Mouse (Mus musculus) monocyte, adult 2 months (primary cell): ENCODE results near the gene Atxn7l3.
A peak's percentile ranks its signal among the peaks of the same experiment; 100 is the strongest.

Source experiments
- DNase-seq, 2 experiments: peaks; one replicate each; pipeline ENCODE4 v3.0.0; 2022; ENCODE audit warnings: low spot score in 2 of 2, low read depth in 1 of 2

Gene Atxn7l3

DNA sequence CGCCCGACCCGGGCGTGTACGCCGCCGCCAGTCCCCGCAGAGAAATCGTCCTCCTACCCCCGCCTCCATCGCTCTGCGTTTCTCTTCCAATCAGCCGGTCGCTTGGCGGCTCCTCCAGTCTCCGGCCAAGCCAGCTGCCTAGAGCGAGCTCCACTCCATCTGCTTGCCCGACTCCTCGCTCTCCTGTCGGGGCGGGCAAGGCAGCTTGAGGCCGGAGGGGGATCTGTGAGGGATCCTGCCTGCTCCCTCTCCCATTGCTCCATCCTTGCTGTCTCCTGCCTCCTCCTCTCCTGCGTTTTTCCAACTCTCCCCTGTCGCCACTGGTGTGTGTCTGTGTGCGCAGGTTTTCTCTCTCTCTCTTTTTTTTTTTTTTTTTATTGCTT lies 23.0 kb upstream of the Atxn7l3 start, which contains the start of gene Ubtf:
TSS of gene Ubtf (minus strand) at position 333 of the 383 bp plus-strand sequence.
- peak in 1 of 2 experiments; percentile 47 for DNase-seq

DNA sequence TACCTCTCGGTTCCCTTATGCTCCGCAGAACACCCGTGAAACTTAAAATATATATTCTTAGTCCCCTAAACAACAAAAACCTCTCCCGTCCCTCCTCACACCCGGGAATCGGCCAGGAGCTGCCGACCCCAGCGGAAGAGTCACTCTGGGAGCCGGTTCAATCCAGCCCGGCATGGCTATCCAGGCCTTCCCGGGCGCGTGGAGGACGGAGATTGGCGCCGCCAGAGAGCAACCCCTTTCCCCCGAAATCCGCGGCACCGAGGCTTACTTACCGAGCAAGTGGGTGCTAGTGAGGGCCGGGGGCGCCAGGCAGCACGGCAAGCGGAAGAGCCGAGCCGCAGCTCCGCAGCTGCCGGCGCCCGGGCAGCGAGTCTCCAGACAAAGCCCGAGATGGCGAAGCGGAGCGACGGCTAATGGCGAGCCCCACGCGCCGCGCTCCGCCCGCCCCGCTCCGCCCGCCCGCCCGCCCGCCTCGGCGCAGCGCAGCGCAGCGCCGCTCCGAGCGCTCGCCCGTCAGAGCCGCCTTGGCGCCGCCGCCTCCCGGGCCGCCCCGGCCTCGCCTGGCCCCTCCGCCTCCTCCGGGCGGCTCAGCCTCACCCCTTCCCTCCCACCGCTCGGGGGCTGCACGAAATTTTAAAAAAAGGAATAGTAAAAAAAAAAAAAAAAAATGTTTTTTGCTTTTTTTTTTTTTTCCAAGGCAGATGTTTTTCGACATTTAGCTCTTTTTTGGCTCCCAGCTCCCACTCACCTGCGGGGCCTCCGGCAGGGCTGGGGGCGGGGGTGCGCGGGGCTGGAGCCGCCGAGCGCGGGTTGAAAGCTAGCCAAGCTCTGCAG lies 22.4 kb upstream of the Atxn7l3 start:
- no peak for DNase-seq

DNA sequence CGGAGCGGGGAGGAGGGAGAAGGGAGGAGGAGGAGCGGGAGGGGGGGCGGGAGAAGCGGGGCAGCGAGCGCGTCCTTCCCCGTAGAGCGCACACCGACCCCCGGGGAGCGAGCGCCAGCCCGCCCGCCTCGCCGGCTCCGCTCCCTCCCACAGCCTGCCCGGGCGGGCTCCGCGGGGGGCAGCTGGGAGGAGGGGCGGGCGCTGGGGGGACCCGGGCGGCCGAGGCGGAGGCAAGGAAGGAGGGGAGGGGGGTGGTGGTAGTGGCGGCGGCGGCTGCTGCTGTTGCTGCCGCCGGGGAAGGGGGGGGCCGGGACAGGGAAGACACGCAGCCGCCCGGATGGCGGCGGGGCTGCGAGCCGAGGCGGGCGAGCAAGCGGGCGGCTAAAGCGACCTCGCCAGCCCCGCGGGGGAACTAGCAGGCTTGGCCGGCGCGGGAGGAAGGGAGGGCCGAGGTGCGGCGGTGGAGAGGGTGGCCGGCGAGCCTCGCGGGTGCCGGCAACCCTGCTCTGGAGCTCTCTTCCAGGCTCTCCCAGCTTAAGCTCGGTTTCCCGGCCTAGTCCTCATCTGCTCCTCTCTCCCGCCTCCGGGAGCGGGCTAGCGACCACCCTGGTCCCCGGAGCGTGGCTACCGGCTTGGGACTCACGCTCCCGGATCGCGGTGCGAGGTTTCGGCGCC lies 21.6 kb upstream of the Atxn7l3 start:
- no peak for DNase-seq

DNA sequence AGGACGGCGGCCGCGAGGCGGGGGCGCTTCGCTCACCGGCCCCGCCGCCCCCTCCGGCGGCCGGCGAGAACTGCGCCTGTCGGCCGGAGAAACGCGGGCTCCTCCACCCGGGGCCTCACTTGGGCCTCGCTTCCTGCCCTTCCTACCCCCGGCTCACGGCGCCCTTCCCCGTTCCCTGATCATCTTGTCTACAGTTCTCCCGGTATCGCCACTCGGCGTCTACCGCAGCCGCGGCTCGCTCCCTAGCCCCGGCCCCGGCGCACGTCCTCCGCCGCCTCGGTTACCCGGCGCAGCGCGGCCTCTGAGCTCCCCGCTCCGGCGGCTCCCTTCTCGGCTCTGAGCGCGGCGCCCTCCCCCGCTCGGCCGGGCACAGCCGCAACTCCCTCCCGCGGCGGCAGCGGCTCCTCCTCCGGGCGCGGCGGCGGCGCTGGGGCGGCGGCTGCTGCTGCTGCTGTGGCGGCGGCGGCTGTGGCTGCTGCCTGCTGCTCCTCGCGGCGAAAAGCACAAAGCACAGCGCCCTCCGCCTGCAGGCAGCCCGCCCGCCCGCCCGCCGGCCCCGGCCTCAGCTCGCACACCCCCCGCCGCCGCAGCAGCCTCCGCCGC lies 21.0 kb upstream of the Atxn7l3 start:
- DNase-seq, result peak in 1 of 2 experiments; percentile 46

DNA sequence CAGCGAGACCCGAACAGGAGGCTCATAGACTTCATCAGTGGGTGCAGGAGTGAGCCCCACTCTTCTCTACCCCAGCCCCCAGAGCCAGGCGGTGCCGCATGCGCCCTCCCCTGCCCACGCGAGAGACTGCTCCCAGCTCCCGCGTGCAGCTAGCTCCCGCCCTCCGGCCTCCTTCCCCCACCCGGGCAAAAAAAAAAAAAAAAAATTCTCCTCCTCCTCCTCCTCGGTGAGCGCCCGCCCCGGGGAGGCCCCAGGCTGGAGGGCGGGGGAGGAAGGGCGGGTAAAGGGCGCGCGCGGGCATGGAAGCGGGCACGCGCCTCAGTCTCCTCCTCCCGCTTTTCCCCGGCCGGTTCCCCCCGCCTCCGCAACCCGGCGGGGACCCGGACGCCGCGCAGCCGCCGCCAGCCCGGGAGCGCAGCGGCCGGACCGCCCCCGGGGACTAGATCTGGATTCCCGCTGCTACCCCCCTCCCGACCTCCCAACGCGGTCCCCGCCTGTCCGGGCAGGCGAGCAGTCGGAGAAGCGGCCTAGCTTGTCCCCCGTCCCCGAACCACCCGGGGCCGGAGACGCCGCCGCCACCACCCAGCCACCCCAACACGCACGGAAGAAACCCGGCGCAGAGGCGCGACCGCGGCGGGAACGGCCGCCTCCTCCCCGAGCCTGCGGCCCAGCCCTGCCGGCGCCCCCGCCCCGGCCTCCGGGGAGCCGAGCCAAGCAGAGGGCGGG lies 20.3 kb upstream of the Atxn7l3 start:
- peak in 1 of 2 experiments; percentile 69 for DNase-seq

DNA sequence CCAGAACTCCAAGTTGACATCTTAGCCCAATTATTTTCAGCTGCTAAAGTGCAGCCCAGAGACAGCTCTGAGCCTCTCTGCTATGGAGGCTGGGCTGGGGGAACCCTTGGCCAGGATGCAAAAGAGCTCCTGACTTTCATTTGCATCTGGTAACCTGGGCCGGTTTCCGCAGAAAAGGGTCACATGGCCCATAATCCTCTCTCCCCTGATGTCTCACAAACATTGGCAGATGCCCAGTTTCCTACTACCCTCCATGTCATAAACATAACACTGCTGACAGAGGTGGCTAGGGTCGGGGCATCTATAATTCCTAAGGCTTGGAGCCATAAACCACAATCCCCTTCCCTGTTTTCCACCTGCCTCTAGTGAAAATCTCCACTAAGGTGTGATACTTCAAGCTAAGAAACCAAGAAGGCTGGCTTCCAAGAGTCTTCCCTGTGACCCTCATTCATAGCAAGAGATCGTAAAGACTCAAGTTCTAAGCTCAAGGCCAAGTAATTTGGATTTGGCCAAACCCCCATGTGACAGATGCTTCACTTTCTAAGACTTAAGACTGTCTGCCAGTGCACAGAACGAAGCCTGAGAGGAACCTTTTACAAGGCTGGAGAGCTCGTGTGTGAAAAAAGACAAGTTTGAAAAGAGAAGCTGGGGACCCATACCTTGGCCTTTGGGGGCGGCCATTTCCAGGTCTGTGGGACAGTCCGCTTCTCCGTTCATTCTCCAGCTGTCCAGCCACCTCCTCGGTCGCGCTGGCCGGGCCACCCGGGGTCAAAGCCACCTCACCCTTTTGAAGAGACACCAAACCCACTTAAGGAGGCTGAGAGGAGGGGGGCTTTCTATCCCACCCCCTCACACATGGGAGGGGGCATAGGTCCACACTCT lies 19.5 kb upstream of the Atxn7l3 start:
- DNase-seq, result no peak

DNA sequence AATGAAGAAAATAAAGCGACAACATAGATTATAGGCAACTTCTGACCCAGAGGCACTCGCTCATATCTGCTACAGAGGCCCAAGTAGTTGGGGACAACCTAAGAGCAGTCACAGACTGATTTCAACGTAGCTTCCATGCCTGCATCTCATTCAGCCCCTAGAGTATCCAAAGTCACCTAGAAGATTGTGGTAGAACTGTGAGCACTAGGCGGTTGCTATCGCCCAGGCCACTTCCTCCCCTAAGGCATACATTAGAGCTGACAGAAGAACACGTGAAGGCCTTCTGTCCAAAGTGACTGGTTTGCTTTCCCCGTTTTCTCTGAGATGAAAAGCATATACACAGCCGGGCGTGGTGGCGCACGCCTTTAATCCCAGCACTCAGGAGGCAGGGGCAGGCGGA lies 17.9 kb upstream of the Atxn7l3 start:
- DNase-seq, result no peak

DNA sequence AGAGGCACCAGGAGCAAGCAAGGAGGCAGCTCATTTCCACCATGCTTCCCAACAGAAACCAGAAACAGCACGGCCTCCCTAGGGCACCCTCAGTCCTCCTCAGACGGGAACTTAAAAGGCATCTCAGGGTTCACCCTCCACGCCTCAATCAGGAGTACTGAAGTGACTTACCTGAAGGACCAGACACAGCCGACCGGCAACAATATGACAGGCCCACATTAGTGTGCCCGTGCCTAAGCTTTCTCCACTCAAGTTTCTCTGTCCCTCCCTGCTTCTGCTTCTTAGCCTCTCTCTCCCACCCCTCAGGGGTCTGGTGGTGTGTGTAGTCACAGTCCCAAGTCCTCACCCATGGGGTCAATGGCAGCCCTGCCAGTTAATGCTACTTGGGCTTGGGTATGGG lies 16.2 kb upstream of the Atxn7l3 start:
- no peak for DNase-seq

DNA sequence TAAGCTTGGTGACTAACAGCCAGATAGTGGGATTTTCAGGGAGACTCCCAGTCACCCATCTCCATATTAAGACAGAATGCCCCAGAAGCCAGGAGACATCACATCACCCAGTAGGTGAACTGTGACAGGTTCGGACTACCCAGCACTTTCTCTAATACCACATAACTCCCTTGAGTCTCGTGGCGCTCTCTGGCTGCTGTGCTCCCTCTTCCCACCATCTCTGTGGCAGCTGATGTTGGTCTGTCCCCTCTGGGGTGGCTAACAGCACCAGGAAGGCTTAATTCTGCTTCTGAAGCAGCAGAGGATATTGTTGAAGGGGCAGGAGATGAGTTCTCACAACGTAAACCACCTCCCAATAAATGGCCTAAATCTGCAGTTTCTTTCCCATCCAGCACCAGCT lies 15.5 kb upstream of the Atxn7l3 start:
- DNase-seq, result no peak

DNA sequence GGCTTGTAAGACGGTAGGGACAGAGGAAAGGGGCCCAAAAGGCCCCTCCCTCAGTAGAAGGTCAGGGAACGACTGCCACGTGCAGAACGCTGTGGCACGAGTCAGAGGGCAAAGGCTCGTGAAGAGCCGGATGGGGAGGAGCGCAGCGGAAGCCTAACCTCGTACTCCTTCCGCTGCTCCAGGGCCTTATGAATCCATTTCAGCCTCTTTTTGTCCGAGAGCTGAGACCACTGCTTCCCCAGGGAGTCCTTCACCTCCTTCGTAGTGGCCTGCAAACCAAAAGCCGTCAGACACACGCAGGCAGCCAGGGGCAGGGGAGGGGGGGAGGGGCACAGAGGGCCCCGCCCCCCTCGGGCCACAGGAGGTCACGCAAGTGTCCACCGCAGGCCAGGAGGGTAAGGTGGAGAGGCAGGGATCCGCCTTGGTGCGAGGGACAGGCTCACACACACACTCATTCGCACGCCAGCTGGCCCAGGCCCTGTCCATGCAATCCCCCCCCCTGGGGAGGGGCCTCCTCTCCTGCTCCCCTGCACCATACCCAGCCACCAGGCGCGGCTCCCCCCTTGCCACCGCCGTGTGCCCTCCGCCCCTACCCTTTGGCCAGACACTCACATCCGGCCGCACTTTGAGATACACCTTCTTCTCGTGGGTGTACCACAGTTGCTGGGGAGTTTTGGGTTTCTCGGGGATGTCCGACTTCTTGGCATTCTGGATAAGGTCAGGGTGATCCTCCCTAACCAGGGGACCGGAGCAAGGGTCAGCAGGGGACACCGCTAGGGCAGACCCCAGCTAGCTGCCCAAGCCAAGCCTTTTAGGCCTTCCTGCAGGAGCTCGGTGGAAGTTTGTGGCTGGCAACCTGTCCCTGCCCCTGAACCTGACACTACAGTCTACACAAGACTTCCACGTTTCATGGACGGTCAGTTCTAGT lies 14.6 kb upstream of the Atxn7l3 start:
- DNase-seq, result no peak

DNA sequence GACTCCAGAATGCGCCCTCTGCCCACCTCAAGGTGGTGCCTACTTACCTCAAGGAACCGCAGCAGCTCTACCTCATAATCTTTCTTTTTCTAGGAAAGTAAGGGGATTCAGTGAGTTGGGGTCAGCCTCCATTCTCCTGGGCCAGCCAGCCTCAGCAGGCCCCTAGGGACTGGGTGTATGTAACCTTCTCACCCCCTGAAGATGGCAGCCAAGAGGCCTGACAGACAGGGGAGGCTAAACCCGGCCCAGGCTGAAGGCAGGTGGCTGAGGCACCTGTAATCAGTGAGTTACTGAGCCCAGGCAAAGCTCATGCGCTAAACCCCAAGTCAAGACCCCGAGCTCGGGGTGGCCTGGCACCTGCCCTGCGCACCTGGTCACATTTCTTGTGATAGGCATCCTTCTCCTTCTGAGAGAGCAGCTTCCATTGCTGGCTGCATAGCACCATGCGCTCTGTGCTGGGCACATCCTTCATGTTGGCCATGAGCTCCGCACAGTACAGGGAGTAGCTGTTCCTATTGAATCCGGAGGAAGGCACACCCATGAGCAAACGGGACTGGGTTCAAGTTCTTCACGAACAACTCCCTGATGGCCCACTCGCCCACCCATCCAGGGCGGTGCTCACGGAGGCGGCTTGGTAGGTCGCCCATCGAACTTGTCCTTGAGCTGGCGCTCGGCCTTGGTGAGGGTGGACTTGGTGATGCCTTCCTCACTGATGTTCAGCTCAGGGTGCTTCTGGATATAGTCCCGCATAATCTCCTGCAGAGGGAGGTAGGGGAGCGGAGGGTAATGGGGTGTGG lies 13.6 kb upstream of the Atxn7l3 start:
- DNase-seq, result no peak

DNA sequence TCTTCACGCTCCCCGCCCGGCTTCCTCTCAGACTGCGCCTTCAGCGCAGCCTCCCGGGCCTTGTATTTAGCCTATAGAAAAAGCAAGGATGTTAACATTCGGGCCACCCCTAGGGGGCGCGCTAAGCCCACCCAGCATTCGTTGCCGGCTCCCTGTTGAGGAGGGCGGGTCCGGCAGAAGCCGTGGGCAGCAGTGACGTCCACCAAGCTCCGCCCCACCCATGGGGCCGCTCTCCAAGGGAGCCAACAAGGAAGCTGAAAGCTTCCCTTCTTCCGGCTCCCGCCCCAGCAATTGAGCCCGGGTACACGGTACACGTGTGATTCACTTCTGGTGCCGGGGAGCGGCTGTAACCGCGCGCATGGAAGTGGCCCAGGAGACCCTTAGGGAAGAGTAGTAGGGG lies 12.5 kb upstream of the Atxn7l3 start:
- DNase-seq, result peak; percentile 97 to 98

DNA sequence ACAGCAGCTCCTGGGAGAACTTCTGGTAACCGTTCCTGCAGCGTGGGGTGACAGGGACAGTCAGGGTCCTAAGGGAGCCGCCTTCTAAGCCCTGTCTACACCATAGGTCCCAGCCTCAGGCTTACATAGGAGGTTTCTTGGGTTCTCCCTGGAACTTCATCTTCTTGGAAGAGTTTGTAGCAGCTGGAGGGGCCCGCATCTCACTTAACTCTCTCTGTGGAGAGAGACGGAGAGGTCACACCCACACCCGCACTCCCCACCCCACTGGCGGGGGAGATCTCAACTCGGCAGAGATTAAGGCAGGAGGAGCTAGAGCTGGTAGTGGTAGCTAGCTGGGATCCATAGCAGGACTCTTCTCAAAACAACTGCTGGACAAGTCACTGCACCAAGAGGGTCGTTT lies 11.7 kb upstream of the Atxn7l3 start:
- no peak for DNase-seq

DNA sequence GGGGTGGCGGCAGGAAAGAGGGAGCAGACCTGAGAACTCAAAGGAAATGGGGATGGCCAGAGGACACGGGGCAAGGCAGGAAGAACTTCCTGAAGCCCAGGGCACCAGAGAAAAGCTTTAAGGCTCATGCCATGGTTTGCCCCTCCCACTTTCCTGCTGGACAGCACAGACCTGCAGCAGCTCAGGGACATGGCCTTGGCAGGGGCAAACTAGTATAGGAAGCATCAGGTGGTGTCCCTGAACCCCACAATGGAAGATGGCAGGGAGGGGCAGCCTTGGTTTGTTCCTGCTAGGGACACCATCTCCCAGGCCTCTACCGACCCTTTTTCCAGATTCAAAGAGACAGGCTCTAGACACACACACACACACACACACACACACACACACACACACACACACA lies 8.9 kb upstream of the Atxn7l3 start:
- DNase-seq, result no peak

DNA sequence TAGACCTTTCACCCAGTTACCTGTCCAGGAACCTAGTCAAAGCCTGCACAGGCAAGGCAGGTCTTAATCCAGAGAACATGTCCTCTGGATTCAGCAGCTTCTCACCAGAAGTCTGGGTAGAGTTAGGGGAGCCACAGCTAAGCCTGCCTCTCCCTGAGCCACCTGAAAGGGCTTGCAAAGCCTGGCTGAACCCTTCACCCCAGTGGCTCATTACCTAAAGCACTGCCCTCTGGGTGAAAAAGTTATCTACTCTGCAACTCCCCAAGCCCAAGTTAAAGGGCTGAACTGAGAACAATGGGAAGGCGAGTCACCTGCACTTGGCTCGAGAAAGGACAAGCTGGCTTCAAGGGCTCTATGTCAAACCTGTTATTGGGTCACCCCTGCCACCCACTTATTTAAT lies 7.7 kb upstream of the Atxn7l3 start:
- no peak for DNase-seq

DNA sequence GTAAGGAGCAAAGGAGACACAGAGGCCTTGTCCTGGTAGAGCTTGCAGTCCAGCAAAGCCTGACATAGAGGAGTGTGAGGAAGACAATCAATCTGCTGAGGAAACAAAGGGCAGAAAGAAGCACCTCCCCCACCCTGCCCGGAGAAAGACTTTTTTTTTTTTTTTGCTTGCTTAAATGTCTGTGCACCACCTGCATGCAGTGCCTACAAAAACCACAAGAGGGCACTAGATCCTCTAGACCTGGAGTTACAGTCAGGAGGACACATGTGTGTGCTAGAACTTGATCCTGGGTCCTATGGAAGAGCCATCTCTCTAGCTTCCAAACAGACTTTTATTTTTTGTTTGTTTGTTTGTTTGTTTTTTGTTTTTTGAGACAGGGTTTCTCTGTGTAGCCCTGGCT lies 3.4 kb upstream of the Atxn7l3 start:
- peak in 1 of 2 experiments; percentile 54 for DNase-seq

DNA sequence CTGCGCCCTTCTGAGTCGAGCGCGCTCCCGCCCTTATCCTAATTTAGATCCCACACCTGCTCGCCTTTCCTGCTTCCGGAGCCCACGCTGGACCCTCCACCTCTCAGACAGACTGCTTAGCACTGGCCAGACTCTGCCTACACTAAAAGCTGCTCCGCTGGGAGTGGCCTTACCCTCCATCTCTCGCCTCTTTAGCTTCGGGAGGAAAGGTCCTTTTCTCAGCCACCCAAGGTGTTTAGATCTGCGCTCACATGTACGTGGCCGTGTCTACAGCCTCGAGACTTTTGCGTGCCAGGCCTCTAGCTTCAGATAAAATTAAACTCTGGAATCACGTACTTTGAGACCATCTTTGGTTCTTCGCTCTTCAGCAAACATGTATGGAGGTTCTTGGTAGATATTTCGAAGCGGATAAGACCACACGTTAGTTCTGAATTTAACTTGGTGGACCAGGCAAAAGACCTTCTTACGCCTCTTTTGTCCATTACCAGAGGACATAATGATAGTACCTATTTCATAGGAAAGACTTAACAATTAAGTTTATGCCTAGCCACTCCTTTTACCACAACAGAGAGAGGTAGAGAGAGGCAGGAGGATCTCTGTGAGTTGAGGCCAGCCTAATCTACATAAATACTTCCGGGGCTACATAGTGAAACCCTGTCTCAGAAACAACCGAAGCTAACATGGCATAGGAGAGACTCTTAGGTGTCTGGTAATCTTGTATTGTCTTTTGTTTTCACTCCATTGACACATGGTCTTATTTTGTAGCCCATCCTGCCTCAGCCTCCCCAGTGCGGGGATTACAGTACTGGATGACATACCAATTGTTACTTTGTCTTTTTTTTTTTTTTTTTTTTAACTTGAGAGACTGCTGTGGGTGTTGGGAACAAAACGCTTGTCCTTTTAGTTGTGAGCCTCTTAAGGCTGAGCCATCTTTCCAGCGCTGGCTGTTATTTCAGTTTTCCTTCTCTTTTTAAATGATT lies 1.4 kb upstream of the Atxn7l3 start:
- DNase-seq, result no peak
